Mouse (Mus musculus) cerebellum, adult 18-20 months (tissue): ENCODE results near the gene Arcn1.

Experiments used
- DNase-seq, 2 experiments: peaks; one replicate each; pipeline ENCODE4 v3.0.0; 2021

Arcn1 gene

DNA sequence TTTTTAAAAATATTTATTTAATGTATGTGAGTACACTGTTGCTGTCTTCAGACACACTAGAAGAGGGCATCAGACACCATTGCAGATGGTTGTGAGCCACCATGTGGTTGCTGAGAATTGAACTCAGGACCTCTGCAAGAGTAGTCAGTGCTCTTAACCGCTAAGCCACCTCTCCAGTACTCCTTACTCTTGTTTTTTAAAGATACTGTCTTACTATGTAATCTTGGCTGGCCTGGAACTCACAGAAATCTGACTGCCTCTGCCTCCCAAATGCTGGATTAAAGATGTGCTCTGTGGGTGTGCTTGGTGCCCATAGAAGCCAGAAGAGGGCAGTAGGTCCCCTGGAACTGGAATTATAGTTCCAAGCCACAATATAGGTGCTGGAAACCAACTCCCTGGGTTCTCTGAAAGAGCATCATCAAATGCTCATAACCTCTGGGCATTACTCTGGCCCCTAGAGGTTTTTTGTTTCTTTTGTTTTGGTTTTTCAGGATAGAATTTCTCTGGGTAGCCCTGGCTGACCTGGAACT is 26.9 kb downstream of the Arcn1 start:
- DNase-seq, result no peak

DNA sequence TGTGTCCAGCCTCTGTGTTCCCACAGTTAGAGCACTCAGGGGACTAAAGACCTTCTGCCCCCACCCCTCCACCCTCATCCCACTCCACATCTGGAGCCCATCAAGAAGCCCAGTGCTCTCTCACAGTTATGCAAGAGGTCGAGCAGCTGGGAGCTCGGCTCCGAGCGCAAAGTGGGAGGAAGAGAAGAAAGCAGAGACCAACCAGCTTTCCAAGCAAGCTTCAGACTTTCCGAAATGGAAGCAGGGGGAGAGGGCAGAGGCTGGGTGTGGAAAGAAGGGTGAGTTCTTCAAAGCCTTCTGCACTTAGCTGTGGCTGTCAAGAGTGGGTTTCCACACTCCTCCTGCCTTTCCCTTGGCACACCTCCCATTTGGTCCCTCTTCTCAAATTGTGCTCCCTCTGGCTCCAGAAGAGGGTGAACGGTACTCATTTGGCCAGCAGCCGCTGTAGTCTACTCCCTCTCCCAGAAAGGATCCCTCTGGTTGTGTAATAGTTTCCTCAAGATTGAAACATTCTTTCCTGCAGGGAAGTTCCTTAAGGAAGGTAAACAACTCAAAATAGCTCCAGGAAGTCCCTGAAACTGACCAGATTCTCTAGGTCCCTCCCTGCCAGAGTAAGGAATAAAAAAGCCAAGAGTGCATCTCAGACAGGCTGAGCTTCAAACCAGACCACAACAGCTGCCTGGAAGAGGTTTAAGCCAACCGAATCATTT is 30.2 kb downstream of the Arcn1 start:
- no peak for DNase-seq

GRCm38 (mm10) chr9:44736301-44736700 is 31.3 kb downstream of the Arcn1 start:
- no peak for DNase-seq

DNA sequence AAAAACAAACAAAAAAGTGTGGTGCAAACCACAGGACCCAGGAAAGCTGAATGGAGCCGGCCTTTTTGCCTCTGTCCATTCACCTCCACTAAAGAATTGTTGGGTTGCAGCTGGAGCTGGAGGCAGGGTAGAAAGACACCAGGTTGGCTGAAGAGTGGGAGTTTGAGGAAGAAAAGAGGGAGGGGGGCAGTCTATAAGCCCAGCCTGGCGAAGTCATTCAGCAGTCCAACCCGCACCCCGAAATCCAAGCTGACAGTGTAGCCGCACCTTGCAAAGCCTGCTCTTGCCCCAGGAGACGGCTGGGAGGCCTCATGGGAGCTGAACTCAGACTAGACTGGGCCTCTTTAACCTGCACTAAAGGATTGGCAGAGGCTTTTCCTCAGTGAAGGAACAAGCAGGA is 31.8 kb downstream of the Arcn1 start:
- DNase-seq, result no peak

DNA sequence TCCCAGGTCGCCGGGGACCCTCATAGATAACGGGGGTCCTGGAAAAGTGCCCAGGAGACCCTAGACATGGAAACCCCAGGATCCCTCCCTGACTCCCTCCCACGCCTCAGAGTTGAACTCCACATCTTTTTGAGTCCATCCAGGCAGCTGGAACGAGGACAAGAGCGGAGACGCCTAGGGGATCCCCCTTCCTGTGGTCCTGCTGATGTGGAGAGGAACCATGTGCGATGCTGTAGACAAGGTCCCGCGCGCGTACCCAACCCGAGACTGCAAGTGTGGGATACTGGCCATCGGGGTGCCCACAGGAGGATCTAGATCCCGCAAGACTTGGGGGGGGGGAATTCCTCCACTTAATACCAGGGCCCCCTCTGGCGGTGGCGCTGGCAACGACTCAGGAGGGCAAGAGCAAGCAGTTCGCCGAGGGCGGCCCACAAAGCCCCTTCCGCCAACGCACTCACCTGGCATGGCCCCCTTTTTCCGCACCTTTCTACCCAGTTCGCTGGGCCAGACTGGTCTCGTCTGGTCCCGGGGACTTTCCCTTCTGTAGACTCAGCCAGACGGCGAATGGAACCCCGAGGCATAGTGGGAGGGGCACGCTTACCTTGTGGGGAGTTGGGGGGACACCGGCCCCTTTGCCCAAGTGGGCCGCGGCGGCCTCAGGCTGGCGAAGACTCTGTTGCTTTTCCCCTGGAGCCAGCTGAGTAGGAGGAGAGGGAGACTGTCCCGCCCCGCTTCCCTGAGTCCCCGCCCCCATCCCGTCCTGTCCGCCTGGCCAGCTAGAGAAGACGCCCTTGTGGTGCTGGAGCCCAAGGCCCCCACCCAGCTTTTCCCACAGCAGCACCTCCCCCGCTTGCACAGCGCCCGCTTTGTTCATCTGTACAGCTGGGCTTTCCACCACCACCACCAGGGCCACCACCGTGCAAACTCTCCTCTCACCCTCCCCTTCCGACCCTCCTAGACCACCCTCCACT is 32.8 kb downstream of the Arcn1 start, which contains the start of gene Phldb1:
Gene Phldb1, minus strand, starts transcription at position 675 of the 971 bp plus-strand sequence.
- DNase-seq, result peak; percentile 50

- DNase-seq, result peak; percentile 44 to 64
Measured at GRCm38 (mm10) chr9:44733671-44734523, 33.7 kb downstream of the Arcn1 start.

GRCm38 (mm10) chr9:44732921-44733530 is 34.6 kb downstream of the Arcn1 start:
- DNase-seq, result no peak

DNA sequence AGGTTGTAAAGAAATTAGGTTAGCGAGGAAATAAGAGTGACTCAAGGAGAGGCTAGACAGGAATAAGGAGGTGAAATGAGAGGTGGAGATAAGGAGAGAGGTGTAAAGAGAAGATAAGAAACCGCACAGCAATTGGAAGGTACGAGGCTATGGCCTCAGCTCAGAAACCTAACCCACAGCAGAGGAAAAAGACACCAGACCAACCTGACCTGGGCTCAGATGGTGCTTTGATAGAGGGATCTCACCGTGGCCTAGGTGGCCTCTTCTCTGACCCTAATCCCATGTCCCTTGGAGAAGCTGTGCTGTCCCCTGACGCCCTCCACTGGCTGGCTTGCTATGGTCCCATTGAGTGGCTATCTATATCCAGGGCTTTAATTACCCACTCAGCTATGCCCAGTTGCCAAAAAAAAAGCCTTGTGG is 35.5 kb downstream of the Arcn1 start:
- DNase-seq, result no peak

DNA sequence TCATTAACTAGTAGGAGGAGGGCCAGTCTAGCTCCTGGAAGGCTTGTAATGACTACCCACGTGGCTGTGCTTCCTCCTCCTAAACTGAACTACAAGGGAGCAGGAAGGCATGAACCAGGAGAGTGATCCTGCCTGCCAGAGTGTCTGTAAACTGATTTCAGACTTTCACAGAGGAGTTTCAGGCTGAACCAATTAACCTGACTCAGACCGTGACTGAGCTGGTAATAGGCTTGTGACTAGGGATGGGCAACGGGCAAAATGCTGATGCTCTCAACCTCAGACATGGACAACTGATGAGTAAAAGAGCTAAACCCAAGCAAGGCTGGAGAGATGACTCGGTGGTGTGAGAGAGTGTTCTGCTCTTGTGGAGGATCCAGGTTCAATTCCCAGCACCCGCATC is 40.2 kb downstream of the Arcn1 start:
- no peak for DNase-seq

DNA sequence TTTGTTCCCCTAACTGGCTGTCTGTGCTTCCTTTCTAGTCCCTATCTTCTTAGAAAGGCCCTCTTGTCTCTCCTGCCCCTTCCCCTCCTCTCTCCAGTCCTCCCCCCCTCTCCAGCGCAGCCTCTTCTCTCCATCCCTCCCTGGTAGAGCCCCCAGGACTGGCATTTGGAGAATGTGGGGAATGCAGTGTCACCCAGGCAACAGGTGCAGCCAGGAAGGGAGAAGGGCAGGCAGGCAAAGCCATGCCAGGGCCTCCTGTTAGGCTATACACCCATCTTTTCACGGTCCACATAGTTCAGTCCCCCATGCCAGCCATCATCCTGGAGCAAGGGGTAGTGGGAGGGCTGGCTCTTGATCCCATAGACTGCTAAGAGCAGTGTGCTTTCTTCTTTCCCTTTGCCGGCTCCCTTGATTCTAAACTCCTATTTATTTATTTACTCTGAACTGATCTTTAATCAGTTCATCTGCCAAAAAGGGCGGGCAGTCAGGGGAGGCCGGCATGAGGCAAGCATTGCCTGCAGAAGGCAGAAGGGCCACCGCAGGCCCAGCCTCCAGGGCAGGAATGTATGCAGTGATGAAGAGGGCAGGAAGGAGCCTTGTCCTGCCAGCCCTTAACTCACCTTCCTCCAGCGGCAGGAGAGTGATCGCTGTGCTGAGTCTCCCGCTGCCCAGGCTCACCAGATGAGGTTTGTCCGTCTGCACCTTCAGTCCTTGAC is 41.1 kb downstream of the Arcn1 start:
- no peak for DNase-seq

GRCm38 (mm10) chr9:44724665-44725064 is 43.0 kb downstream of the Arcn1 start:
- DNase-seq, result no peak

- peak in 1 of 2 experiments; percentile 17 for DNase-seq
Measured at GRCm38 (mm10) chr9:44724223-44724622, 43.4 kb downstream of the Arcn1 start.

DNA sequence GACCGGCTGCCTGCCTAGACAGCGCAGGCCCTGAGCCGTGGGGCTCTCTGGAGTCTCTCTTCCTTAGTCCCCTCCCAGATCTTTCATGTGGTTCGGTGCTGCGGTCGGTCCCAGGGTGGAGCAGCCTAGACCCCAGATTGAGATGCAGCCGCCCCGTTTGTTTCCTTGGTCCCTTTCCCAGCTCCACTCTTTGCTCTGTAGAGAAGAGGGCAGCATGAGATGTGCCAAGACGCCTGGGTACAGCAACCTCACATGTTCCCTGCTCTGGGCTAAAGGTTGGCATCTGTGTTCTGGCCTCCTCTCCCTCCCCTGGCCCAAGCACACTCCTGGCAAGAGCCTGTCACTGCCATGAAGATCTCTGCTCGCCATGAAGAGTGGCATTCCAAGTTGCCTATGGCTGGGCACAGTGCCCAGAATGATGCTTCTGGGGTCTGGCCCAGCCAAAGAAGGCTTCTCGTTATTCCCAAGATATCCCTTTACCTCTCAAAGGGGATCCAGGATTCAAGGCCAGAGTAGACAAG is 44.1 kb downstream of the Arcn1 start:
- DNase-seq, result peak in 1 of 2 experiments; percentile 5

- peak in 1 of 2 experiments; percentile 2 for DNase-seq
Measured at GRCm38 (mm10) chr9:44723008-44723407, 44.6 kb downstream of the Arcn1 start.

- peak in 1 of 2 experiments; percentile 11 for DNase-seq
Measured at GRCm38 (mm10) chr9:44722575-44722974, 45.1 kb downstream of the Arcn1 start.

DNA sequence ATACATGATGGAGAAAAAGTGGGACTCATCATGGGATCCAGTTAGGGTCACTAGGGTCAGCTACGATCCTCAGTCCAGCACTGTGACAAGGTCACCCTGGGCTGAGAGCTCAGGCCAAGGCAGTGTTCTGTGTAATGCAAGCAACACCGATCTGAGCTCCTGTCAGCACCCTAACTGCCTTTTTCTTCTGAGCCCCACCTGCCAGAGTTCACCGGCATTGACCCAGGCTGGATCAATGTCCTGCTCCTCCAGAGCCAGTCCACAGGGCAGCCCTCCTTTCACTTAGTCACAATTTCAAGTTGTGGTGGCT is 45.8 kb downstream of the Arcn1 start:
- no peak for DNase-seq

DNA sequence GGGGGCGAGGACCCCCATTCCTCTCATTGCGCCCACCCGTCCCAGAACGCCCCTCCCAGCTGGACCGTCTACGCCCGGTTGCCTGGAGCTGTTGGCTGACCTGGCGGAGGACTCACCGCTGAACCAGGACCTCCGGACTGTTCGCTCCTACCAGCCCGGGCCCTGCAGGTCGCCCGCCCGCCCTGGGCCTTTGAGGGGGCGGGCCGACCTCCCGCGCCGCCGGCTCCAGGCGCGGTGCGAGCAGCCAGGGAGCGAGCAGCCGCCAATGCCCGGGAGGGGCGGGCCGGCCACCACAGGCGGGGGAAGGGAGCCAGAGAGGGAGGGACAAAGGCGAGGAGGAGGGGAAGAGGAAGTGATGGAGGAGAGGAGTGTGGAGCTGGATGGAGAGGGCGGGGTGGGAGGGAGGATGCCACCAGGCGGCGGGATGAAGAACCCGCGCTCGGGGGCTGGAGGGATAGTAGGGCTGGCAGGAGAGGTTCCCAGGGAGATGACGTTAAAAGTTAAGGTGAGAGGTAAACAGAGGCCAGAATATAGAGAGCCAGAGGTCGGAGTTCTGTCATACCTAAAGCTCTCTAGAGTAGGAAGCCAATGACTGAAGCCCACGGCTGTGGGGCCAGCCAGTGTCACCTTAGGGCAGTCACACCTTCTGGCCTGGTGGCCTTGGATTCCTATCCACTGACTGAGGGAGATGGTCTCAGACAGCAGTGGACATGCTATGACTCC is 46.3 kb downstream of the Arcn1 start:
- DNase-seq, result peak; percentile 93 to 97

DNA sequence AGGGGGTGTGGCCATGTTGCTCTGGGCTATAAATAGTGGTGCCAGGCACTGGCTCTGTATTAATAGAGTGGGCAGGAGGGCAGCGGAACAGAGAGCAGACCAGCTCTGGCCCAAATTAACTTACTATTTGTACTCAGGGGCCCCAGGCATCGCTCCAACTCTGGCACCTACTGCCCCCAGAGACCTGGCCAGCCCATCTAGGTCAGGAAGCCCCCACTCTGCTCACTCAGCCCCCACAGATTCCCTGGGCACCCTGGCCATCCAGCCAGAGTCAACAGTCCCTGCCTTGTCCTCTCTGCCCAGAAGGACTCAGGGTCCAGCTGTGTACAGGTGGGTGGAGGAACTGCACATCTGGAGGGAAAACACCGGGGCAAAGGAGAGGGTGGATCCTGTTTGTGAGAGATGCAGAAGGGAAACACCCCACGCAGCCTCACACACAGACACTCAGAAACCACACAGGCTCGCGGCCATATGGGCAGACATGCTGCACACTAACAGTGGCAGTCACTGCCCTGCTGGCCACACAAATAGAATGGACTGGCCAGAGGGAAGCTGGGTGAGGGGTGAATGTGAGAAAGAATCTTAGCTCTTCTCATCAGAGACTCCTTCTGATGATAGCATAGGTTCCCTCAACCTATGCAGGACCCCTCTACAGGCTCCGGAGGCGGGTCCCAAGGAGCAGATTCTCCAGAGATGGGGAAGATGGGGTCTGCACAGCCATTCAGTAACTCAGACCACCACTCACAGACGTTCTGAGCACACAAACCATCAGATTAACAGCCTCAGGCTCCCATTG is 47.1 kb downstream of the Arcn1 start:
- DNase-seq, result peak; percentile 72 to 75

DNA sequence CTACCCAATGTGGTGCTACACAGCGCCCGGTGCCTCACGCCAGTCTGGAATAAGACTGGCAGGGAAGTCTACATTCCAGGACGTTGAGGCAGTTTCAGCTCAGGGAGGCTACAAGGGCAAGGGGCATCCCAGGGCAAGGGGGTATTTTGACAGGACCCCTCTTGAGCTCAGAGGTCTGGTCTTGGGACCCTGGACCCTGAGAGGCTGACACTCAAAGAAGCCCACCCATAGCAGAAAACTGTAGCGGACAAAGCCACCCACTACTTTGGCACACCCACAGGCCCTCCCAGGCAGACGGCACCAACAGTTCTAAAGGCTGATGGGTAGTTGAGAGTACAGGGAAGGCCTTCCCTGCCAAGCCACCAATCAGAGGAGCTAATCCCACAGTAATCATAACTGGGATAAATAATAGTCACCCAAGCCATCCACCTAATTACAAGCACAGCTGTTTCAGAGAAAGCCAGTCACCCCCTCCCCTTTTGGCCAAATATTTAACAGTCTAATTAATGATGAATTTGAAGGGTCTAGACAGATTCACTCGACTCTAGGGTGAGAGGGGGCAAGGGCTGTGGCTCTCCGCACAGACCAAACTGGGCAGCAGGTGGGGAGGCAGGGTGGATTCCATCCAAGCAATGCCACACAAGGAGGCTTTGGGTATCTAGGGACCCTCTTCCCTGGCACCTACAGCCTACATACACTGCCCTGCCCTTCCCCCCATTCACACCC is 47.9 kb downstream of the Arcn1 start:
- no peak for DNase-seq
